In the genomic region with DNA sequence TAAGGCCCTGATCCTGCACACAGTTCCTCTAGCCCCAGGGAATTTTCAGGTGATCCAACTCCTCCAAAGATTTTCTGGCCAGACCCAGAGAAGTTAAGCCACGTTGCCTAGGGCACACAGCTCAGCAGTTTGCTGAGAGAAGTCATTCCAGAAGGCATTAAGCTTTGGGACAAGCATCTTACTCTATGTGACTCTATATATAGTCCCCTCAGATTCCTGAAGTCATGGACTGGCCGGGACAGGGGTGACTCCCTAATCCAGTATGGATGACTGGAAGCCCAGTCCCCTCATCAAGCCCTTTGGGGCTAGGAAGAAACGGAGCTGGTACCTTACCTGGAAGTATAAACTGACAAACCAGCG, we compare ENCODE assay signal across 10 mouse cellular contexts. TPM values are rescaled to one million over a fixed set of nuclear protein-coding genes. Genes with fewer than 3 reads are reported as not detected.
DNase-seq lines count a peak whose midpoint lies in the region; ATAC-seq and TF ChIP-seq lines count a peak whose summit lies in the region.
"Had no signal": no experiment of that assay in that cellular context is flagged by ENCODE, and none has a peak within 500 bp of the region (broad histone marks: within the 10 kb centered on the region; RNA-seq: fewer than 3 reads in every experiment).

No protein-coding gene starts in this region.

- peak overlapping the region; percentile 69 for H3K4me2 ChIP-seq in embryonic facial prominence, embryonic 13.5 days
- H3K4me2 ChIP-seq in hindbrain, postnatal 0 days (ENCODE audit: low read depth, low read length), result peak overlapping the region; percentile 62
- H3K4me2 ChIP-seq in myocyte (ENCODE audit: low read depth), result peak overlapping the region; percentile 94

- ATAC-seq in embryonic facial prominence, embryonic 13.5 days (ENCODE audit: insufficient number of reproducible peaks, insufficient read depth, low FRiP score, low TSS enrichment, low read depth), result no peak
- ATAC-seq in hindbrain, postnatal 0 days, result no peak

- no peaks in the 10 kb centered on the region for H3K9me3 ChIP-seq in embryonic facial prominence, embryonic 13.5 days
- no peaks in the 10 kb centered on the region for H3K9me3 ChIP-seq in hindbrain, postnatal 0 days (ENCODE audit: low read length)

- peak overlapping the region; percentile 68 for H3ac ChIP-seq in myocyte (ENCODE audit: control insufficient read depth, insufficient read length)

- no peak for TF ChIP-seq POLR2A in liver, adult 2 months (IDR thresholded peaks at IDR 0.05; ENCODE audit: extremely low read depth, insufficient read depth, low read length)
- no peak for TF ChIP-seq POLR2A in myocyte (IDR thresholded peaks at IDR 0.05; ENCODE audit: insufficient read length, low read depth)

- no peak for DNase-seq in liver, adult 2 months (ENCODE audit: extremely low read depth, low read depth, low spot score)
- DNase-seq in liver, result no peak
- DNase-seq in hindbrain, postnatal 0 days (ENCODE audit: low spot score), result peak; percentile 14
- DNase-seq in gastrocnemius, adult 18-20 months (ENCODE audit: low spot score), result no peak
- no peak for DNase-seq in spleen, adult 18-20 months
- no peak for DNase-seq in cerebellum, adult 11 months

- H3K4me1 ChIP-seq in liver, adult 2 months (ENCODE audit: control insufficient read depth, insufficient read depth, low read length), result peaks cover 11% of the 10 kb centered on the region
- H3K4me1 ChIP-seq in embryonic facial prominence, embryonic 13.5 days, result peaks cover 15% of the 10 kb centered on the region
- H3K4me1 ChIP-seq in hindbrain, postnatal 0 days (ENCODE audit: insufficient read depth, low read length), result peaks cover 5% of the 10 kb centered on the region; the same call in 1 of the 2 replicates

- H3K27me3 ChIP-seq in liver, adult 2 months (ENCODE audit: control insufficient read depth, insufficient read depth, low read length), result no peaks in the 10 kb centered on the region
- H3K27me3 ChIP-seq in embryonic facial prominence, embryonic 13.5 days, result no peaks in the 10 kb centered on the region
- no peaks in the 10 kb centered on the region for H3K27me3 ChIP-seq in hindbrain, postnatal 0 days (ENCODE audit: insufficient read depth, low read length)
- no peaks in the 10 kb centered on the region for H3K27me3 ChIP-seq in myocyte (ENCODE audit: control insufficient read depth, insufficient read depth, insufficient read length)

- TF ChIP-seq CTCF in liver, adult 2 months (IDR thresholded peaks at IDR 0.05; ENCODE audit: low read depth, low read length), result no peak
- no peak for TF ChIP-seq CTCF in hindbrain, postnatal 0 days (IDR thresholded peaks at IDR 0.05; ENCODE audit: low read depth)

- H3K36me3 ChIP-seq in liver, adult 2 months (ENCODE audit: control insufficient read depth, insufficient read depth, low read length), result peaks cover 3% of the 10 kb centered on the region; the same call in 1 of the 2 replicates
- peaks cover 41% of the 10 kb centered on the region for H3K36me3 ChIP-seq in embryonic facial prominence, embryonic 13.5 days
- H3K36me3 ChIP-seq in hindbrain, postnatal 0 days (ENCODE audit: insufficient read depth, low read length), result peaks cover 33% of the 10 kb centered on the region
- H3K36me3 ChIP-seq in myocyte (ENCODE audit: control insufficient read depth, insufficient read depth), result peaks cover 24% of the 10 kb centered on the region

- H3K27ac ChIP-seq in liver, adult 2 months (replicated peaks; ENCODE audit: insufficient read depth, low read depth, low read length), result peak overlapping the region; percentile 75
- H3K27ac ChIP-seq in embryonic facial prominence, embryonic 13.5 days, result peak overlapping the region; percentile 89
- peak overlapping the region; percentile 90 for H3K27ac ChIP-seq in hindbrain, postnatal 0 days

- peak overlapping the region; percentile 90 for H3K4me3 ChIP-seq in liver, adult 2 months (ENCODE audit: insufficient read depth, low read depth, low read length)
- H3K4me3 ChIP-seq in embryonic facial prominence, embryonic 13.5 days, result peak overlapping the region; percentile 75
- peak overlapping the region; percentile 73 for H3K4me3 ChIP-seq in hindbrain, postnatal 0 days (ENCODE audit: low read length)
- H3K4me3 ChIP-seq in myocyte, result peak overlapping the region; percentile 95

- peak overlapping the region; percentile 93 for H3K9ac ChIP-seq in liver, adult 2 months (ENCODE audit: low read depth, low read length)
- peak overlapping the region; percentile 93 for H3K9ac ChIP-seq in embryonic facial prominence, embryonic 13.5 days
- peak overlapping the region; percentile 86 for H3K9ac ChIP-seq in hindbrain, postnatal 0 days (replicated peaks; ENCODE audit: low read length)

- H3K79me2 ChIP-seq in liver, adult 2 months (ENCODE audit: control insufficient read depth, insufficient read depth, low read length), result no peaks in the 10 kb centered on the region
- H3K79me2 ChIP-seq in myocyte (ENCODE audit: control insufficient read depth, insufficient read depth), result peaks cover 20% of the 10 kb centered on the region

- 15% methylated on average over 4 of the region's 4 CpGs for WGBS in liver, adult 2 months
- 24% methylated on average over 4 of the region's 4 CpGs for WGBS in embryonic facial prominence, embryonic 13.5 days
- 21% methylated on average over 4 of the region's 4 CpGs for WGBS in hindbrain, postnatal 0 days

TF ChIP-seq in myocyte, 11 proteins besides CTCF, POLR2A, EP300 and RAD21:
- no peak for TF ChIP-seq POLR2AphosphoS2 (IDR thresholded peaks at IDR 0.05; ENCODE audit: insufficient read length, low read depth)
- TF ChIP-seq SRF (IDR thresholded peaks at IDR 0.05; ENCODE audit: control insufficient read depth, insufficient read length, low read depth), result no peak
- TF ChIP-seq E2F4 (IDR thresholded peaks at IDR 0.05; ENCODE audit: insufficient read depth), result no peak
- TF ChIP-seq TCF12 (IDR thresholded peaks at IDR 0.05; ENCODE audit: insufficient read depth, poor library complexity, severe bottlenecking), result no peak
- TF ChIP-seq MYOG (IDR thresholded peaks at IDR 0.05; ENCODE audit: control insufficient read depth in 1 of 3, insufficient read depth in 1 of 3, insufficient read length in 2 of 3, low read depth in 2 of 3), result no peak
- no peak for TF ChIP-seq USF1 (IDR thresholded peaks at IDR 0.05; ENCODE audit: low read depth)
- no peak for TF ChIP-seq CEBPB (IDR thresholded peaks at IDR 0.05; ENCODE audit: insufficient read depth, poor library complexity, severe bottlenecking)
- no peak for TF ChIP-seq TCF3 (IDR thresholded peaks at IDR 0.05; ENCODE audit: insufficient read length, low read depth)
- TF ChIP-seq REST (IDR thresholded peaks at IDR 0.05; ENCODE audit: insufficient read depth, insufficient read length), result no peak
- no peak for TF ChIP-seq MAX (IDR thresholded peaks at IDR 0.05; ENCODE audit: low read depth)
- TF ChIP-seq MYOD1 (IDR thresholded peaks at IDR 0.05; ENCODE audit: control insufficient read depth in 1 of 3, insufficient read length in 2 of 3, low read depth in 2 of 3), result no peak
TF ChIP-seq in myocyte: peak in this region for 0.

RNA-seq across cellular contexts. Expression of a gene that starts 0.3 kb away (rescaled TPM):
- 0.18 and 0.27 TPM in 2 replicates for total RNA-seq in liver, adult 2 months (2014; rRNA removed)
- 0.12 and 0.87 TPM in 2 replicates for polyA plus RNA-seq in liver, adult 2 months (2012; rRNA removed)
- 2.7 and 3.1 TPM in 2 replicates for polyA plus RNA-seq in embryonic facial prominence, embryonic 13.5 days (2015; fragmentation: Nextera tagmentation; extraction: Ambion mirVana)
- 6.2 and 7.9 TPM in 2 replicates for total RNA-seq in hindbrain, postnatal 0 days (2014; rRNA removed)
- 4.0 TPM in 2 replicates for polyA plus RNA-seq in hindbrain, postnatal 0 days (2015; fragmentation: Nextera tagmentation; extraction: Ambion mirVana)
- 1.5 TPM for polyA plus RNA-seq in myocyte (2012; fragmentation: generic; extraction: Trizol)
- 1 to 10 TPM; 5.6 to 5.8 TPM for total RNA-seq in gastrocnemius, adult 18-20 months (2021)

RNA-seq across cellular contexts. Expression of a gene that starts 16.6 kb away (rescaled TPM):
- 0.09 TPM in 1 of 2 replicates, not detected in the other for total RNA-seq in liver, adult 2 months (2014; rRNA removed)
- 0.27 TPM in 1 of 2 replicates, not detected in the other for polyA plus RNA-seq in liver, adult 2 months (2012; rRNA removed)
- polyA plus RNA-seq in embryonic facial prominence, embryonic 13.5 days (2015; fragmentation: Nextera tagmentation; extraction: Ambion mirVana), result 0.98 and 1.0 TPM in 2 replicates
- total RNA-seq in hindbrain, postnatal 0 days (2014; rRNA removed), result 0.16 and 0.40 TPM in 2 replicates
- polyA plus RNA-seq in hindbrain, postnatal 0 days (2015; fragmentation: Nextera tagmentation; extraction: Ambion mirVana), result 0.21 and 0.34 TPM in 2 replicates
- 0.16 TPM for polyA plus RNA-seq in myocyte (2012; fragmentation: generic; extraction: Trizol)
- not detected for total RNA-seq in gastrocnemius, adult 18-20 months (2021)

RNA-seq across cellular contexts. Expression of a gene that starts 22.3 kb away (rescaled TPM):
- not detected in 2 replicates for total RNA-seq in liver, adult 2 months (2014; rRNA removed)
- not detected in 2 replicates for polyA plus RNA-seq in liver, adult 2 months (2012; rRNA removed)
- polyA plus RNA-seq in embryonic facial prominence, embryonic 13.5 days (2015; fragmentation: Nextera tagmentation; extraction: Ambion mirVana), result not detected in 2 replicates
- total RNA-seq in hindbrain, postnatal 0 days (2014; rRNA removed), result not detected in 2 replicates
- polyA plus RNA-seq in hindbrain, postnatal 0 days (2015; fragmentation: Nextera tagmentation; extraction: Ambion mirVana), result not detected in 2 replicates
- polyA plus RNA-seq in myocyte (2012; fragmentation: generic; extraction: Trizol), result not detected
- not detected for total RNA-seq in gastrocnemius, adult 18-20 months (2021)
- total RNA-seq: adrenal gland, postnatal 4 days; left cerebral cortex, adult 8-10 months had no signal

RNA-seq across cellular contexts. Expression of a gene that starts 22.3 kb away (rescaled TPM):
- total RNA-seq in liver, adult 2 months (2014; rRNA removed), result not detected in 2 replicates
- polyA plus RNA-seq in liver, adult 2 months (2012; rRNA removed), result not detected in 2 replicates
- polyA plus RNA-seq in embryonic facial prominence, embryonic 13.5 days (2015; fragmentation: Nextera tagmentation; extraction: Ambion mirVana), result not detected in 2 replicates
- not detected in 2 replicates for total RNA-seq in hindbrain, postnatal 0 days (2014; rRNA removed)
- polyA plus RNA-seq in hindbrain, postnatal 0 days (2015; fragmentation: Nextera tagmentation; extraction: Ambion mirVana), result not detected in 2 replicates
- not detected for polyA plus RNA-seq in myocyte (2012; fragmentation: generic; extraction: Trizol)
- total RNA-seq in gastrocnemius, adult 18-20 months (2021), result under 1 TPM; 0.50 to 0.62 TPM
- total RNA-seq: adrenal gland, postnatal 4 days had no signal

RNA-seq across cellular contexts. Expression of a gene that starts 27.2 kb away (rescaled TPM):
- total RNA-seq in liver, adult 2 months (2014; rRNA removed), result 14.7 and 15.4 TPM in 2 replicates
- 15.2 and 19.1 TPM in 2 replicates for polyA plus RNA-seq in liver, adult 2 months (2012; rRNA removed)
- 64.4 and 65.3 TPM in 2 replicates for polyA plus RNA-seq in embryonic facial prominence, embryonic 13.5 days (2015; fragmentation: Nextera tagmentation; extraction: Ambion mirVana)
- total RNA-seq in hindbrain, postnatal 0 days (2014; rRNA removed), result 85.9 and 88.7 TPM in 2 replicates
- 59.4 and 63.3 TPM in 2 replicates for polyA plus RNA-seq in hindbrain, postnatal 0 days (2015; fragmentation: Nextera tagmentation; extraction: Ambion mirVana)
- polyA plus RNA-seq in myocyte (2012; fragmentation: generic; extraction: Trizol), result 75.9 TPM
- 10 to 100 TPM; 46.1 to 49.9 TPM for total RNA-seq in gastrocnemius, adult 18-20 months (2021)
